Mouse (Mus musculus): Measurements from ENCODE around the gene Mast3.

Gene Mast3

DNA sequence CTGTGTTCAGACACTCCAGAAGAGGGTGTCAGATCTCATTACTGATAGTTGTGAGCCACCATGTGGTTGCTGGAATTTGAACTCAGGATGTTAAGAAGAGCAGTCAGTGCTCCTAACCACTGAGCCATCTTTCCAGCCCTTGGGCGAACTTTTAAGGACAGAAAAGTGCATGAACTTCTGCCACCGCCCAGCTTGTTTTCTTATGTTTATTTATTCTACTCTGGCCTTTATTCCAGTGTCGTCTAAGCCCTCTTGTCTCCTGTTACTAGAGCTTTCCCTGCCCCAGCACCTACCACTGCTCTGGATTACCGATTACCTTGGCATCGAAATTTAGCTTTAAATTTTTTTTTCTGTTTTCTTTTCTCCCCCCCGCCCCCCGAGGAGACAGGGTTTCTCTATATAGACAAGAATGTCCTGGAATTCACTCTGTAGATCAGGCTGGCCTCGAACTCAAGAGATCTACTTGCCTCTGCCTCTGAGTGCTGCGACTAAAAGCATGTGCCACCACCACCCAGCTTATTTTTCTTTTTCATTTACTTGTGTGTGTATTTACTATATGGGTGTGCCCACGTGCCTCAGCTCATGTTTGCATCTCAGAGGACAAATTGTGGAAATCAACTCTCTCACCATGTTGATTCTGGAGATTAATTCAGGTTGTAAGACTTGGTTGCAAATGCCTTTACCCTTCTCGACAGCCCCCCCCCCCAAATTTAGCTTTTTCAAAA is 1.9 kb downstream of the Mast3 start:
- no peak for DNase-seq (ENCODE audit: low spot score)

DNA sequence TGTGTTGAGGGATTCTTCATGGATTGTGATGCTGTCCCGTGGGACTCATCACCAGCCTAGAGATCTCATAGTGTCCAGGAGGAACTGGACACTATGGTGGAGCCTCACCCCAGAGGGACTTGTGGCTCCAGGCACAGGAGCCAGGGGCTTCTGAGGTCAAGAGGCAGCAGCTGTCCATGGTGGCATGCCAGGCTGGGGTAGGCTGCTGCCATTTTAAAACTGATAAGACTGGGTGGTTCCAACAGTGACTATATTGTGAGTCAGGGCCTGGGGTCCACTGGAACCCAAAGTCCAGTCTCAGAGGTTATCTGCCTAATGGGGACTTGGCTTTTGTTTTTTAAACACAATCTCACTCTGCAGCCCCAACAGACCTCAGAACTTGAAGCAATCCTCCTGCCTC is 3.0 kb downstream of the Mast3 start:
- DNase-seq (ENCODE audit: low spot score): no peak

DNA sequence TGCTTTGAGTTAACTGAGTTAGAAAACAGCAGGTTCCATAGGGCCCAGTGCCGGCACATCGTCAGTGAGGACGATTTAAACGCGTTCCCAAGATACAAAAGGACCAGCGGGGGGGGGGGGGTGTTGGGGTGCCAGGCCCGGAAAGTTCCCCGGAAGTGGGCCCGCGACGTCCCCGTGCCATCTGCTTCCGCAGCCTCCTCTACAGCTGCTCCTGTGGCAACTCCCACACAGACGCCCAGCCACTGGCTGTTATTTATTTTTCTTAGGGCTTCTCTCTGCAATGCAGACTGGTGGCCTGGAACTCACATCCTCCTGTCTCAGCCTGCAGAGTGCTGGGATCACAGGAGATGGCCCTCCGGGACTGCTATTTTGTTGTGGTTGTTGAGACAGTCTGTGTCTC is 3.7 kb downstream of the Mast3 start:
- no peak for DNase-seq (ENCODE audit: low spot score)

DNA sequence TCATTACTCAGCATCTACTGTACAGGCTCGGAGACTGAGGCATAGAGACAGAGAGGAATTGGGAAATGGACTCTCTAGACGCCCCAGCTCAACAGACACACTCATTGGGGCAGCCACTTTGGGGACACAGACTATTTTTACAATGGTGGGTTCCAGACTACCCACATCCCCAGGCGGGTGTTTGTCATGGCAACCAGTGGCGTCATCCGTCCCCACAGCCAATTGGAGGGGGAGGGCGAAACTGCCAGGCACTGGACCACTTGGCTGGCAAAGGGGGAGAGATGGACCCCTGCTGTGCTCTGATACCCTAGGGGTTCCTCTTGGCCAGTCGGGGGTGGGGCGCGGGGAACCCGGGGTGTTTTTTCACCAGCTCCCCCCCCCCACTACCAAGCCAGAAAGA is 4.2 kb downstream of the Mast3 start:
- no peak for DNase-seq (ENCODE audit: low spot score)

DNA sequence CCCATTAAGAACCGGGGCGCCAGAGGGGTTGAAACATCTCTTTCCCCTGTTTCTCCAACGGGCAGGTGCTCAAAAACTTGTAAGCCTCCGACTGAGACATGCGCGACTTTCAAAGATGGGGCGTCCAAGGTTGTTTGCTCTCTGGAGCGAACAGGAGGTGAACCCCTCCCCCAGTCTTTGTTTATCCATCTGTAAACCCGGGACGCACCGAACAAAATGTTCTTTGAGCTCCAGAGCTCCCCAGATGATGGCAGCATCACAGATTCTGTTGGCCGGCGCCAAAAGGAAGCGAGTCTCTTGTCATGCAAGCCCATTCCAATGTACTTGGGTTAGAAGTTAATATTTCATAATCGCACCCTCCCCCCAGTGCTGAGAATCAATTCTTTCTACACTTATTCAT is 6.6 kb downstream of the Mast3 start:
- no peak for DNase-seq (ENCODE audit: low spot score)

DNA sequence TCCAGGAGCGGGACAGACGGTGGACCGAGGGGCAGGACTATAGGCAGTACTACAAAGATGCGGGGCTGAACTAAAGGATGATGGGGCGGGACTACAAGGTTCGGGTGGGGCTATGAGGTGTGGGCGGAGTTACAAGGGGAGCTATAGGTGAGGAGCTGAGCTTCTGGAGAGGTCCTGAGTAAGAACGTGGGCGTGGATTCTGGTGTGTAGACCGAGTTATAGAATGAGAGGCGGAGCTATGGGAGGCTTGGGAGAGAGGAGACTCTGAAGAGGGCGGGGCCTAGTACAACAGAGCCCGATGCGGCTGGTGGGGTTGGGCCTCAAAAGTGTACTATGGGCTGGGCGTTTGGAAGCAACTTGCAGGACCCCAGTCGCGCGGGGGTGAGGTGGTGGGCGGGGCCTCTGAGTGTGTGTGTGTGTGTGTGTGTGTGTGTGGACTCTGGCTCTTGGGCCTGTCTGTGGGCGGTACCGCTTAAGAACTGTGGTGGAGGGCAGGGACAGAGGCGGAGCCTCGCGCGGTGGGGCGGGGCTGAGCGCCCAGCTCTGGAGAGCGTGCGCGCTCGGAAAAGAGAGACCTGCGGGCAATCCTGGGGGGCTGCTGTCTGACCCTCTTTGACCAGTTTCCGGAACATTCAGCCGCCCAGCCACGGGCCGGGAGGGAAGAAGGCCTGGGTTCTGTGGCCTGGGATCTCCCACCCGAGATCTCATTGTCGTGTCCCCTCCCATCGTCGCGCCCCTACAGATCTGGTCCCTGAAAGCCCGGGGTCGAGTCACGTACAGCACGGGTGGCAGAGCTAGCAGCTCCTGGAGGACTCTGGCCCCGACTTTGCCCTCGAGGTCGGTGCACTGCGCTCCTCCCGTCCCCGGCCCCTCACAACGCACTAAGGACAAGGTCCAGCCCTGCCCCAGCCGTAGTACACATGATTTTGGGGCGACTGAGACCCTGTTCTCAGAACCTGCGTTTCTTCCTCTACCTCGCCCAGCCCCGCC is 7.5 kb downstream of the Mast3 start:
- peak; percentile 91 for DNase-seq (ENCODE audit: low spot score)

DNA sequence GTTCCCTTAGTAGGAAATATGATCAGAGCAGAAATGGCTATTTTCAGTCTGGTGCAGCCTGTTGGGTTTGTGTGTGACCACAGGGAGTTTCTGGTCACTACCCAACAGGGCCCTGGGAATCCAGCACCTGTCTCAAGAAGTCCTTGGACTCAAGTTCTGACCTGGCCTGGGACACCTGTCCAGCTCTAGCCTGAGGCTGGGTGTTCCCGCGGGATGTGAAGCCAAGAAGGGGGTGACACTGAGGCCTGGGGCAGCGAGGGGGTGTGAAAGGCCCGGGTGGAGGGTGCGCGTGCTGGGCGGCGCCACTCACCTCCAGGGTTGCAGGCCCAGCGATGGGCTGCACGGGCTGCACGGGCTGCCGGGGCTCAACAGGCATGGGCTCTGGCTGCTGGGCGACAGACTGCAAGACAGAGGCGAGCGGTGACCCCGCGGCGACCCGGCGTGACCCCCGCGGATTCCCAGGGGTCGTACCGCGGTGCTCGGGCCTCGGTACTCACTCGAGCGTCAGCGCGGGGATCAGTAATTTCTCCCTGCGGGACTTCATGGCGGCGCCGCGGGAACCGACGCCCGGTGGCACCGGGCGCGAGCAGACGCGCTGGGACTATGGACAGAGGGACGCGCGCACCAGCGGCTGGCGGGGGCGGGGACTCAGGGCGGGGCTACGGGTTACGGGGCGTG is 8.3 kb downstream of the Mast3 start:
- no peak for DNase-seq (ENCODE audit: low spot score)

DNA sequence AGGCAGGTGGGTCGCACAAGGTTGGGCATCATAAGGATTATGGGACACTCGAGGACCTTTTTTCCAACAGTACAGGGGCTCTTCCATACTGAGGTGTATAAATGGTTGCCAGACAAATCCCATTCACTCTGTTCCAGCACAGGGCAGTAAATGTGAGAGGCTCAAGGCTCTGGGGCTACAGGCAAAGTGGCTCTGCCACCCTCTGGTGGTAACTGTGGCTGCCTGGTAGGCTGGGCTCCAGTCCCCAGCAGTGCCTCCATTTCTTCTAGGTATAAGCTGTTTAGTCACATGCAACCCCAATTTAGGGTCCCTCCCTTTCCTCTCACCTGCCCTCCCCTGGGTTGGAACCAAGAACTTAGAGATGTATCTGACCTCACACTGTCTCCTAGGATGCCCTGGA is 9.5 kb downstream of the Mast3 start:
- no peak for DNase-seq (ENCODE audit: low spot score)

DNA sequence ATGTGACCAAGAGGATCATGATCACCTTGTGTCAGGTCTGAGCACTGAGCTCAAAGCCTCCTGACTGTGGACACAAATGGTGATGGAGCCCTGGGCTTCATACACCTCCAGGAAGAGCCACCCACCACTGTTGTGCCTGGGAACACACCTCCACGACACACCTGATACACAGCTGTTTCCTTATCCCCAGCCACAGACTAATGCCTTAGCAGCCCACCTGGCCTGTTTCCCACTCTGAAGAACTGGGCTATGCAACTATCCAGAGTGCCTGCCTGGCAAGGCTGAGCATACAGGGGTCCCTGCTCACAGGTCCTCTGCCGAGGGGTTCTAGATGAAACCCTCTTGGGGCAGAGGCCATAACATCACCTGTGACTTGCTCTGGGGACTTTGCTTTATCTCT is 10.6 kb downstream of the Mast3 start:
- no peak for DNase-seq (ENCODE audit: low spot score)

DNA sequence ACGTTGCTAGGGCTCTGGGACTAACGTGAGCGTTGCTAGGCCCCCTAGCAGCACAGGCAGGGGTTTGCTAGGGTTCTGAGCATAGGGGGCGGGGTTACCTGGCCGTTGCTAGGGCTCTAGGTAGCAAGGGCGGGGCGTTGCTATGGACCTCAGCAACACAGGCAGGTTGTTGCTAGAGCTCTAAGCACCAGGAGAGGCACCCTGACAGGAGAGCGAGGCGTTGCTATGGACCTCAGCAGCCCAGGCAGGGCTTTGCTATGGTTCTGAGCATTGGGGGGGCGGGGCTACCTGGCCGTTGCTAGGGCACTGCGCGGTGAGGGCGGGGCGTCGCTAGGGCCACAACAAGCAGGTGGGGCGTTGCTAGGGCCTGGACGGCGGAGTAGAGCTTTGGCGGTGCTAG is 12.2 kb downstream of the Mast3 start:
- peak; percentile 69 for DNase-seq (ENCODE audit: low spot score)

DNA sequence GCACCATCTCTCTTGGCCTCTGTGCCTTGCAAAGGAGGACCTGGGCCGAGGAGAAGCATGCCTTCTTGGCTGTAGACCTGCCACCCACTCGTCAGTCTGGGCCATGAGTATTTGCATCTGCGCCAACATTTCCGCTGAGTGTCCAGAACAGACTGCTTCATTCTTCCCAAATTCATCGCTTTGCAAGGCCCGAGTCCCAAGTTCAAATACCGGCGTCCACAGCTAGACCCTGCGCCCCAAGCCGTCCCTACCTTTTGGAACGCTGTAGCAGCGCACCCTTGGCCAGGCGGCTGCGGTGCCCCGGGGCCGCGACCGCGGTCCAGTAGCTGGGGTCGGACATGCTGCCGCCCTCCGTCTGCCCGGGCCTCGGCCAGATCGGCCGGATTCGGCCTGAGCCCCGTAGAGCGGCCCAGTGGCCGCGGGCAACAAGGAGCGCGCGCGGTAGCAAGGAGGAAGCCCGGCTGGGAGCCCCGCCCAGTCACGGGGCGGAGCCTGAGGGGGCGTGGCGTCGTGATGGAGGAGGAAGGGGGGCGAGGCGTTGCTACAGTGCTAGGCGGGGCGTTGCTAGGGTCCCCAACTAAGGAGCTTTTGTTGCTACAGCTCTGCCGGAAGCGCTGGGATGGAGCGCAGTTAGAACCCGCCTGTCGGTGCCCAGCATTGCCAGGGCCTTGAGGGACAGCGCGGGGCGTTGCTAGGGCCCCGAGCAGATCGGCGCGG is 12.7 kb downstream of the Mast3 start:
- DNase-seq (ENCODE audit: low spot score): peak; percentile 91

DNA sequence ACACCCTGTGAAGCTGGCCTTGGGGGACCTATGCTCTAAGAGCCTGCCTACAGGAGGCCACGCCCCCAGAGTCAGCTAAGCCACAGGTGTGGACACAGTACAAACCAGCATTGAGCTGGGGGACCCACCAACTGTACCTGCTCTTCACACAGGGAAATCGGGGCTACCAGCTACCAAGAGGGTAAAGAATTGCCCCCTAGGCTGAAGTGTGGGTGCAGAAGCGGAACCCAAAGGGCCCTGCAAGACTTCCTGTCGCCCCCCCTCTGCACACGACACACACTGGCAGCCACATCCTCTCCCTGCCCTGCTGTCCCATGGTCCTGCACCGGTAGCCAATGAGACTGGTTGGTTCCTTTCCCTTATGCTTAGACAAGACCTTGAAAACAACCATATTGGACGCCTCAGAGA is 13.6 kb downstream of the Mast3 start:
- DNase-seq (ENCODE audit: low spot score): no peak

DNA sequence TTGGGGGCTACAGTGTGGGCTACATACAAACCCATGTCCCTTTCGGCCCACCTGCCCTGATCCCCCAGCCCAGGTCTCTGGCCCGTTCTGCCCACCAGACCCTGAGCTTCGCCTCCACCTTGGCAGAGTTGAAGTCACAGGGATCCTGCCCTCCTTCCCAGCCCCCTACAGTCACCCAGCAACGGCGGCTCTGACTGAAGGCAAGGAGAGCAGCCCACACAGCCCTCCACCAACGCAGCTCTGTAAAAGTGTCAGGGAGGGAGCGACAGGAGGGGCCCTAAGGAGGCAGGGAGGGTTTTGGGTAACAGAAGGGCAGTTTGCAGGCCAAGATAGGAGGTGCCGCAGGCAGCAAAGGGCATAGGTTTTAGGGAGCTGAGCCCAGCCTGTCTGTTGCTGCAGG is 14.0 kb downstream of the Mast3 start:
- DNase-seq (ENCODE audit: low spot score): no peak

DNA sequence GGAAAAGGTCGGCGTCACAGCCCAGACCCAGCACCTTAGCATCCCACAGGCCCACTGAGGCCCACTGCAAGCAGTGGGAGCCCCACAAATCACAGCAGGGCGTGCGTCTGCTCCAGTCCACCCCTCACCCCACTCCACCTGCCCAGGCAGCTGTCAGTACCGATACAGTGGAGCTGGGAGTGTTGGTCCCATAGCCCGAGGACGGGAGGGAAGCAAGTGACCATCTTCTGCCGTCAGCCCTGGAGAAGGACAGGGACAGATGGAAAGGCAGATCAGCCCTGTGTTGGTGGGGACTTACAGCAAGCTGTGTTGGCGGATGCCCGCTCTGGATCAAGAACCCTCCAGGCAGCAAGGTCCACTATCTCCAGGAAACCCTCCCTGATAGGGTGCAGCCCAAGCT is 15.8 kb downstream of the Mast3 start:
- DNase-seq (ENCODE audit: low spot score): no peak

DNA sequence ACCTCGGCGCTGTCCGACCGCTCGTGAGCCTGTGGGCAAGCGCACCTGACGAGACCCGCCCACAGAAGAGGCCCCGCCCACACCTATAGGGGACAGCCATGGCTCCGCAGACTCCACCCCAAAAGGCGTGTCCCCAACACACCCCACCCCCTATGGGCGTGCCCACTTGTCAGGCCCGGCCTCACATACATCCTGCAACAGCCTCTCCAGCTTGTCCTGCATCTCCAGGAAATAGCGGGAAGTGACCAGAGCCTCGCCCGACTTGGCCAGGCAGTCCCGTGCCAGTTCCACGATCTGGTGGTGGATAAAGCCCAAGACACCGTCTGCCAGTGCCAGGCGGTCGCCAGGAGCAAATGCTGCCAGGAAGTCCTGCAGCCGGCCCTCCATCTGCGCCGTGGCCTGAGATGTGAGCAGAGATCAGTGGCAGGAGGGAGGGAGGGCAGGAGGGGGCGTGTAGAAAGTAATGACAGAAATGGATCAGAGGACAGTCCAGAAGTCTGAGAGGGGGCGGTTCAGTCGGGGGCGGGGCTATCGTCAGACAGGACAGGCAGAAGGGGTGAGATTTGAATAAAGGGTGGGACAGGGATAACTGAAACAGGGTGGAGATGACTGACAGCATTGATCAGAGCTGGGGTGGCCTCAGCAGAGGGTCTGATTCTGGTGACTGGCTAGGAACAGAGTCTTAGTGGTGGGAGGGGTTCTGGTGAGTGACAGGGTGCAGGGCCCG is 16.8 kb downstream of the Mast3 start:
- DNase-seq (ENCODE audit: low spot score): no peak

DNA sequence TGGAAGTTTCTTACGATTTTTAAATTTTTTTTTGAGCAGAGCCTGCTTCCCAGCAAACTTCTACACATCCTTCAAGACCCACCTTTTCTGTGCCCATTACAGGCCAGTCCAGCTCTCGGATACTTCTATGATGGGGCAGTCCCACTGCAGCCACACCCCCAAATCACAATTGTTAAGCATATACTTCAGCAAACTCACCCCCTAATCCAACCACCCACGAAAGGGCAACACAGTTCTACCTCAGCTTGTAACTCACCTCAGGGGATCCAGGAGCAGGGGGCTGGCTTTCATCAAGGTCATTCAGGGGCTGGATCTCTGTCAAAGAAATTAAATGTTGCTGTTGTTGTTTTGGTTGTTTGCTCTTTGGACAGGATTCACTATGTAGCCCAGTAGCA is 17.8 kb downstream of the Mast3 start:
- no peak for DNase-seq (ENCODE audit: low spot score)

DNA sequence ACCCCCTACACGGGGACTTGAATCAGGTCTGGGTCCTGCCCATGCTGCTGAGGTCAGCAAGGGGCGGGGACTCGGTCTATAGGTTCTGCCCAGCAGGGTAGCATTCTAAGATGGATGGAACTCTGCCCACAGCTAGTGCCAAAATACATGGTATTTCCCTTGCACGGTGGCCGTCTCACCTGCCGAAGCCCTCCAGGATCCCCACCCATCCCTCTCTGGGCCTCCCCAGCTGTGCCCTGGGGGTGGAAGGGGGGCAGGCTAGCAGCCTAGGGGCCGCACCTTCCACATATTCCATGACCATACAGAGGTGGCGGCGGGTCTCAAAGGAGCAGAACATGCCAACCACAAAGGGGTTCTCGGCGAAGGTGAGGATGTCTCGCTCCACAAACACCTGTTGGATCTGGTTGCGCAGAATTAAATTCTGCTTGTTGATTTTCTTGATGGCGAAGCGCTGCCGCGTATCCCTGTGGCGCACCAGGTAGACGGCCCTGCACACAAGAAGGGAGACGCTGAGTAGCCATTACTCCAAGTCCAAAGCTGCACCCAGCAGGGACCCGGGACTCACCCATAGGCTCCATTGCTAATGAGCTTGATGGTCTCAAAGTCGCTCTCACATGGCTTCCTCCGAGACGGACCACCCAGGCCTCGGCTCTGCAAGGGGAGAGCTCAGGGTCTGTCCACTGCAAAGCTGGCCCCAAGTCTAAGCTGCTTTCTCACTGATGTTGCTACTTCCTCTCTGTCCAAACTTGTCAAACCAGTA is 18.4 kb downstream of the Mast3 start:
- no peak for DNase-seq (ENCODE audit: low spot score)

DNA sequence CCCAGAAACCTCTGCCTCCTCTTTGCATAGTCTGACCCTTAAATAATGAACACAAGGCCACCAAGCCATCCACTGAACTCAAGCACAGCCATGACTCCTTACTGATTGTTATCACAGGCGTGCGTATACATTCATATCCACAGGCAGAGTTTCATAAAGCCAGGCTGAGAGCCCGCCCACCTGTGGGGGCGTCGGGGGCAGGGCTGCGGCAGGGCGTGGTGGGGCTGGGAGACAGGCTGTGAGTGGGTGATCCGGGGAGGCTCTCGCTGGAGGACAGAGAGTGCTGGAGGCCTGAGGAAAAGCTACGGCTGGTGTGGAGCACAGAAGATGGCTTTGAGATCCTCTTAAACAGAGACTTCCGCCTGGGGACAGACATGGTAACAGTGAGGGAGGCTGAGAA is 24.8 kb downstream of the Mast3 start:
- no peak for DNase-seq (ENCODE audit: low spot score)

DNA sequence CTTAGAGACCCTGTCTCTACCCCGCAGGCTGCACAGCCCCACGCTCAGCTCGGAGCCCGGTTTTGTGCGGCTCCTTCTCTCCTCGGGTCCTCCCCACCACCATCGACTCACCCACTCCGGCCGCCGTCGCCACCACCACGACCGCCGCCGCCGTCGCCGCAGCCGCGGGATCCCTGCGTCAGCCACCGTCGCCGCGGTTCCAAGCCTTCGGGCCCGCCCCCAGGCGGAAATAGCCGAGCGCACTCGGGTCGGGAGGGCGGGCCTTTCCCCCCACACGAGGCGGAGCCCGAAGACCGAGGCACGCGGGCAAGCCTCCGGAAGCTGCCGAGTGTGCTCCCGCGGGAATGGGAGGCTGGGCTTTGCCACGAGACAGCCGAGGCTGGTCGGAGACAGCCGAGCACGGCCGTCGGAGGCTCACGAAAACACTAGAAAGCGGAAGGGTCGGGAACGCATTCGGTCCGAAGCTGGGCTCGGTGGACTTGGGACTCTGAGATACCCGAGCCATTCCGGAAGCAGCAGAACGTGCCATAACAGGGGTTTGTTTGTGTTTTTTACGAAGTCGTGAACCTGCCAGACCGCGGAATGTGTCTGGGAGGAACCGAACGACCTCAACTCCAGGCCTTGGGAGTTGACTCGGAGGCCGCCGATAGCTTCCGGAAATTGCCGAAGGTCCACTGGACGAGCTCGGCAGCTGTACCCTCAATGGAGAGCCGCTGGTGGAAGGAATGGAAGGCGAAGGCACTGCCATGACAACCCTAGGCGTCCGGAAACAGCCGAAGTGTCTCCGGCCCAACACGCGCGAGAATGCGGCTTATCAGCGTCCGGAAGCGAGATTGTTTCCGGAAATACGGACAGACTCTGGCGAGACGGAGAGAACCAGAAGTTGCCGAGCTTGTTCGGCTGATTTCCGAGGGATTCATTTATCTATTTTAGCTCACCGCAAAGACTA is 28.1 kb downstream of the Mast3 start, which contains the start of gene Pik3r2:
Gene Pik3r2 (minus strand): TSS at position 218 of the 949 bp plus-strand sequence.
- DNase-seq (ENCODE audit: low spot score): peak; percentile 95

Data from c-Kit-positive CD71-positive TER-119-positive erythroid progenitor cells, embryonic 14.5 days (primary cell).